Mouse (Mus musculus) testis, postnatal 14 days (tissue): ENCODE measurements around the gene Zfp646.
"Not testable (repeated sequence)": the region's sequence is repeated elsewhere in the genome, so short reads cannot be mapped to it uniquely, and the experiment has no call there.

Experiments used
- DNase-seq: peaks from one replicate; pipeline ENCODE4 v3.0.0; 2021; ENCODE audit warnings: low spot score

Gene Zfp646

GRCm38 (mm10) chr7:127876041-127876466 is at the start of gene Zfp646:
Gene Zfp646, plus strand, starts transcription at chr7:127876221.
- peak; percentile 82 for DNase-seq

GRCm38 (mm10) chr7:127835550-127835949 is 40.5 kb upstream of the Zfp646 start:
- no peak for DNase-seq

GRCm38 (mm10) chr7:127837473-127837872 is 38.5 kb upstream of the Zfp646 start:
- no peak for DNase-seq

GRCm38 (mm10) chr7:127837878-127838277 is 38.1 kb upstream of the Zfp646 start:
- DNase-seq = not testable (repeated sequence)

GRCm38 (mm10) chr7:127840031-127840430 is 36.0 kb upstream of the Zfp646 start:
- not testable (repeated sequence) for DNase-seq

GRCm38 (mm10) chr7:127840886-127841285 is 35.1 kb upstream of the Zfp646 start:
- DNase-seq = peak; percentile 68

- peak; percentile 93 for DNase-seq
Measured at GRCm38 (mm10) chr7:127841340-127842000, 34.6 kb upstream of the Zfp646 start.

- peak; percentile 85 for DNase-seq
Measured at GRCm38 (mm10) chr7:127842001-127842718, 33.9 kb upstream of the Zfp646 start.

- DNase-seq = no peak
Measured at GRCm38 (mm10) chr7:127849973-127850875, 25.8 kb upstream of the Zfp646 start.

- no peak for DNase-seq
Measured at GRCm38 (mm10) chr7:127850906-127851305, 25.1 kb upstream of the Zfp646 start.

GRCm38 (mm10) chr7:127858258-127858657 is 17.8 kb upstream of the Zfp646 start:
- no peak for DNase-seq

- DNase-seq = no peak
Measured at GRCm38 (mm10) chr7:127866434-127866833, 9.6 kb upstream of the Zfp646 start.

- DNase-seq = no peak
Measured at GRCm38 (mm10) chr7:127867641-127868040, 8.4 kb upstream of the Zfp646 start.

GRCm38 (mm10) chr7:127869149-127869810 is 6.7 kb upstream of the Zfp646 start:
- no peak for DNase-seq

- no peak for DNase-seq
Measured at GRCm38 (mm10) chr7:127870136-127870821, 5.7 kb upstream of the Zfp646 start.

- DNase-seq = no peak
Measured at GRCm38 (mm10) chr7:127874812-127875626, 1.0 kb upstream of the Zfp646 start.

GRCm38 (mm10) chr7:127875627-127876001 is 407 bp upstream of the Zfp646 start:
- peak; percentile 94 for DNase-seq

GRCm38 (mm10) chr7:127876467-127877348 is 687 bp downstream of the Zfp646 start, which contains the start of gene Zfp668:
Gene Zfp668, minus strand, starts transcription at chr7:127876828.
- peak; percentile 92 for DNase-seq

GRCm38 (mm10) chr7:127879301-127879700 is 3.3 kb downstream of the Zfp646 start:
- no peak for DNase-seq
